Mouse (Mus musculus) lung, postnatal 0 days (tissue): ENCODE results near the gene Rmnd5a.

ENCODE experiments used
- CTCF ChIP-seq: IDR thresholded peaks from 2 replicates; pipeline ENCODE4 v1.5.1; 2016; ENCODE audit warnings: antibody characterized with exemption, mild to moderate bottlenecking
- EP300 ChIP-seq: IDR thresholded peaks from 2 replicates; pipeline ENCODE4 v1.6.1; 2016; ENCODE audit warnings: antibody characterized with exemption, mild to moderate bottlenecking, control low read depth

- TF ChIP-seq EP300 (no peak), CTCF (no peak)
Observed at GRCm38 (mm10) chr6:71381654-71382053, 58.8 kb downstream of the Rmnd5a start.
